Mouse (Mus musculus) telencephalon, adult 2 months (tissue): ENCODE measurements around the gene BC147527.
"Not testable (repeated sequence)": the region's sequence is repeated elsewhere in the genome, so short reads cannot be mapped to it uniquely, and the experiment has no call there.

Source experiments
- DNase-seq: peaks from one replicate; pipeline ENCODE4 v3.0.0-alpha.2; 2011; ENCODE audit warnings: low read depth, low spot score

BC147527 gene

GRCm38 (mm10) chr13:120299991-120300442 lies at the start of gene BC147527:
Gene BC147527 (plus strand): TSS chr13:120300392.
- DNase-seq = no peak

DNA sequence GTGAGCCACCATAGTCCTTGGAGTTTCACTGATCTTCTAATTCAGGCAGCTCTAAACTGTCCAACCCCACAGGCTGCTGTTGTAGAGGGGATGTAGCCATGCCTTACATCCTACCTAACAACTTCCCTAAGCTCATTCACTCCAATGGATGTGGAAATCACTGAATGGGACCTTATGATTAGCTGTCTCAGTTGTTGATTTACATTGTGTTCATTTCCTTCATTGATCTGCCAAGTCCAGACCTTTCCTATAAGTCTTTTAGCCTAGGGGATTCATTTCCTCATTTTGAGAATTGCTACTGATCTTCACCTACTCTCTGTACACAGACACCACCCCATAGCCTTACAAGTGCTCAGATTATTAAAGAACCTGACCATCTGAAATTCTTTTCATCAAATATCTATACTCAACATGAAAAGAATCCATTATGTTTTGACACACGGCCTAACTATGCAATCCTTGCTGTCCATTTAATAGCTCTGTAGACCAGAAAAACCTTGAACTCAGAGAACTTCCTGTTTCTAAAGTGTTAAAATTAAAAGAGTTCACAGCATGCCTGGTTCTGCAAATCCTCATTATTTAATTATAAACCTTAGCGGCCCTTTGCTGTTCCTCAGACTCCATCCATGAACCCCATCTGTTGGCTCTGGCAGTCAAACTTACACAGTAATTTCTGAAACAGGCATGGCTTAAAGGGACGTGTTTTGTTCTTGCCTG lies 48.8 kb upstream of the BC147527 start:
- DNase-seq = not testable (repeated sequence)

DNA sequence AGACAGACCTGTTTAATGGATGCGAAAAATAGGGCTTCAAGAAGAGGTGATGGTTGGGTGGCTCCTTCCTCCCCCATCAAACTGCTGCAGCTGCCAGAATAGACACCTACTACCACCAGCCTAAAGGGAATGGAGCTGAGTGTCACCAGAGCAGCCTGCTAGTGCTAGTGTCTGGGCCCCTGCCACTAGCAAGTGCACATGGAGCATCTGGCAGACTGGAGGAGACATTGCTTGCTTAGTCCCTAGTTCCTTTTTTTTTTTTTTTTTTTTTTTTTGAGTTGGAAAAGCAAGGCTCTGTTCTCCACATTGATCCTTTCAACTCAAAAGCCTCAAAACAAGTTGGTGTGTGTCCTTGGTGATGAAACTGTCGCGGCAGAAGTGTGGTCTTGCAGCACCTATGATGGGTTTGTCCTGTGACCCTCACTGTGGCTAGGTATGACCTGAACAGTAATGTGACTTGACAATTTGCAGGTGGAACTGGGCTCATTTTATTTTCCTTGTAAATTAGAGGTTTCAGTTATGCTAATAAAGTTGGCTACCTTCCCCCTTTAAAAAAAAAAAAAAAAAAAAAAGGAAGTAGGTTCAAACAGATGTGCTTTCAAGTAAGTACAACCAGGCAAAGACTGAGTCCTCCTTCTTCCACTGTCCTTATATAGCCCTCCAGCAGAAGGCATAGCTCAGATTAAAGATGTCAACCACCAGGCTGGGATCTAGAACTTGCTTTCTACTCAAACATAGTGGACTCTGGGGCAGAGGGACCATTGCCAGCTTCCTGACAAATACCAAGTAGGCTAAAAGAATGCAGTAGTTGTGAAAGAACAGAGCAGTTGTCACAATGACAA lies 41.2 kb upstream of the BC147527 start:
- not testable (repeated sequence) for DNase-seq

- DNase-seq = peak; percentile 2
Observed at GRCm38 (mm10) chr13:120259718-120260117, 40.5 kb upstream of the BC147527 start.

DNA sequence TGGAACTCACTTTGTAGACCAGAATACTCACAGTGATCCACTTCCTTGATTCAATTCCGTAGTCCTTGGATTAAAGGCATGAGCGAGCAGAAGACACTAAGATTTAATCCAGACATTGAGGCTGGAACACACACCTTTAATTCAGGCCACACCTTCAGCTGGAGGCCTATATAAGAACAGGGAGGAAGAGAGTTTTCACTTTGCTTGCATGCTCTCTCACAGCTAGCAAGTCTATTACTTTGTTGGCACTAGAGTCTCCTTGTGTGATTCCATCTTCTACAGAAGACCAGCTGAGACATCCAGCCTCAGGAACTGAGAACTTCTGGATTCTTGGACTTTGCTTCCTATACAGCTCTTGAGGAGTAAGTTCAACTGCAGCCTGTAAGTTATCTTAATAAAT lies 37.3 kb upstream of the BC147527 start, which contains the start of gene AF067061:
AF067061 (plus strand) TSS at position 245 of the 400 bp plus-strand sequence.
- DNase-seq = not testable (repeated sequence)

- DNase-seq = not testable (repeated sequence)
Observed at GRCm38 (mm10) chr13:120277837-120278236, 22.4 kb upstream of the BC147527 start.

- no peak for DNase-seq
Observed at GRCm38 (mm10) chr13:120278784-120279183, 21.4 kb upstream of the BC147527 start.

DNA sequence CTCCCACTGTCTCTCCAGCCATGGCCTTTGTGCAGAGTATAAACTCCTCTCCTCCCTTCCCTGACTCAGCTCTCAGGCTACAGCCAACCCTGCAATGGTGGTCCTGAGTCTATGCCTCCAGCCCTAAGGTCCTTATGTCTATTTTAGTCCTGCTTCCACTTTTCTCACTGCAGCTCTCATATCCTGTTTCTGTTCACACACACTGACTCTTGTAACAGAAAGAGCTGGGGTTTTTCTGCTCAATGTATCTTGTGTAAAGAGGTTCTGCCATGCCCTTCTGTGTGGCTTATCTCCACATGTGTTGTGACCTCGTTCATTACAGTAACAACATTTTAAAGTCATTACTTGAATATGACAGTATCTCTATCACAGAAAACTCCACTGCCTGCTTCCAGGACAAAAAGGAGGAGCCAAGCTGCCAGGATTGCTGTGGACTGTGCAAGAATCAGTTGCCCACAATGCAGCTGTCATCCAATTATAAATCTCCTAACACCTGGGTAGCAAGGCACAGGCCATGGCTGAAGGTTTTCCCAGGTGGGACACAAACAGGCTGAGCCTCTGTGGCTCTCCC lies 783 bp upstream of the BC147527 start:
- DNase-seq = no peak

DNA sequence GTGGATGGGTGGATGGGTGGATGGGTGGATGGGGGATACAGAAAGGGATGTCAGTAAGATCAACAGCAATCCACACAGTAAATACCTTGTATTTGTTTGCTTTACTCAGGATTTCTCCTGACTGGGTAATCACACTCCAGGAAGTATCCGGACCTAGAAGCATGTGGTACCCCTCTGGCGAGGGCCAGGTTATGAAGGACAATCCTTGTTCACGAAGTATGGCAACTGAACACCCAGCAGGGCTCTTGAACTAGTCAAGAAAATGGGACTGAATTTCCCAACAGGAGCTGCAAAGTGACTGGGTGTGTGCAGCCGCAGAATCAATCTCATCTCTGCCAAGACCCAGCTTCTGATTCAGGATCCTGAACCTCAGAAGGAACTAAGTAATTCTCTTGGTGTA lies 661 bp downstream of the BC147527 start:
- no peak for DNase-seq

- DNase-seq = no peak
Observed at GRCm38 (mm10) chr13:120310749-120311148, 10.6 kb downstream of the BC147527 start.

GRCm38 (mm10) chr13:120313584-120313983 lies 13.4 kb downstream of the BC147527 start:
- no peak for DNase-seq

DNA sequence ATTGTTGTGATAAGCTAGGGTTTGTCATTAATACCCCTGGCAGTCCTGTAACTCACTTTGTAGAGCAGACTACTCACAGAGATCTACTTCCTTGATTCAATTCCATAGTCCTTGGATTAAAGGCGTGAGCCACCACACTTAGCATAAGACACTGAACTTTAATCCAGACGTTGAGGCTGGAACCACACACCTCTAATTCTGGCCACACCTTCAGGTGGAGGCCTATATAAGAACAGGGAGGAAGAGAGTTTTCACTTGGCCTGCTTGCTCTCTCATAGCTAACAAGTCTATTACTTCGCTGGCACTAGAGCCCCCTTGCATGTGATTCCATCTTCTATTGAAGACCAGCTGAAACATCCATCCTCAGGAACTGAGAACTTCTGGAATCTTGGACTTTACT lies 16.4 kb downstream of the BC147527 start, which contains the start of gene Tcstv3:
Tcstv3 (plus strand) TSS at position 301 of the 400 bp plus-strand sequence.
- DNase-seq = not testable (repeated sequence)

DNA sequence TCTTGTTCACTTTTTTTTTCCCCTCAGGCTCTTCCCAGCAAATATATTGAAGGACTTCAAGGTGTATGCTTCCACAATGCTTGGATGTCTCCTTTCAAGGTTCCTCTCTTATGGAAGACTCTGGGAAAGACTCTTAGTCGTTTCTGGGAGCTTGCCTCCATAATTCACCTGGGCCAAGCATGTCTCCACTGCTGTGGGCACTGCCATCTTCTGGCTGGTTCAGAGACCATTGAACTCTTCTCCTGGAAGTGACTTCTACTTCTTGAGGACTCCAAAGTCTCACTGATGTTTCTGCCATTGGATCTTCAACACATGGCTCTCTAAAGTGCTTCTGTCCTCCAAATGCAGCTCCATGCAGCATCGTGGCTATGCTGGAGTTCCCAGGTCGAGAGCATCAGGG lies 20.0 kb downstream of the BC147527 start:
- no peak for DNase-seq

- DNase-seq = no peak
Observed at GRCm38 (mm10) chr13:120320721-120321120, 20.5 kb downstream of the BC147527 start.
